Mouse (Mus musculus): ENCODE data around the gene Gm21964. TPM values are rescaled to one million over a fixed set of nuclear protein-coding genes. Genes with fewer than 3 reads are reported as not detected.

The Gm21964 gene
- polyA plus RNA-seq, 1 experiment from 2014 or later = not detected

Other genes starting within 250 kb of the Gm21964 start
- gene Phlpp2, start 232.7 kb upstream of the Gm21964 start, polyA plus RNA-seq (2016; fragmentation: Nextera tagmentation; extraction: Ambion mirVana) = 4.2 TPM in 2 replicates
- 1.5 and 2.2 TPM in 2 replicates for gene Marveld3, start 139.0 kb upstream of the Gm21964 start, polyA plus RNA-seq (2016; fragmentation: Nextera tagmentation; extraction: Ambion mirVana)
- not detected in 2 replicates for gene Tat, start 110.8 kb upstream of the Gm21964 start, polyA plus RNA-seq (2016; fragmentation: Nextera tagmentation; extraction: Ambion mirVana)
- gene Chst4, start 61.5 kb upstream of the Gm21964 start, polyA plus RNA-seq (2016; fragmentation: Nextera tagmentation; extraction: Ambion mirVana) = not detected in 2 replicates
- 11.2 and 11.8 TPM in 2 replicates for gene Zfp612, start 21.5 kb upstream of the Gm21964 start, polyA plus RNA-seq (2016; fragmentation: Nextera tagmentation; extraction: Ambion mirVana)
- gene Gm17720, start 1.5 kb downstream of the Gm21964 start, polyA plus RNA-seq (2016; fragmentation: Nextera tagmentation; extraction: Ambion mirVana) = not detected in 2 replicates
- 3.6 and 6.4 TPM in 2 replicates for gene Calb2, start 67.0 kb downstream of the Gm21964 start, polyA plus RNA-seq (2016; fragmentation: Nextera tagmentation; extraction: Ambion mirVana)
- 9.0 and 9.4 TPM in 2 replicates for gene Cmtr2, start 114.5 kb downstream of the Gm21964 start, polyA plus RNA-seq (2016; fragmentation: Nextera tagmentation; extraction: Ambion mirVana)
- 0.03 and 0.08 TPM in 2 replicates for gene Hydin, start 165.8 kb downstream of the Gm21964 start, polyA plus RNA-seq (2016; fragmentation: Nextera tagmentation; extraction: Ambion mirVana)